In genomic region chr4:124573586-124573985, GRCm38 (mm10) we compare ENCODE assay signal across 26 mouse cellular contexts. TPM values are rescaled to one million over a fixed set of nuclear protein-coding genes. Genes with fewer than 3 reads are reported as not detected.
DNase-seq lines count a peak whose midpoint lies in the region; ATAC-seq and TF ChIP-seq lines count a peak whose summit lies in the region.
"Had no signal": no experiment of that assay in that cellular context is flagged by ENCODE, and none has a peak within 500 bp of the region (broad histone marks: within the 10 kb centered on the region; RNA-seq: fewer than 3 reads in every experiment).

No protein-coding gene starts in this region.

- TF ChIP-seq POLR2A in heart, adult 2 months (IDR thresholded peaks at IDR 0.05; ENCODE audit: insufficient read depth, low read depth, low read length), result no peak

- H3K4me3 ChIP-seq in heart, adult 2 months, result no peak overlapping the region
- no peak overlapping the region for H3K4me3 ChIP-seq in heart, embryonic 12.5 days
- H3K4me3 ChIP-seq in midbrain, postnatal 0 days (ENCODE audit: low read depth, low read length), result no peak overlapping the region
- H3K4me3 ChIP-seq in midbrain, embryonic 15.5 days, result no peak overlapping the region
- H3K4me3 ChIP-seq: forebrain, embryonic 13.5 days; heart, embryonic 13.5 days; hindbrain, embryonic 13.5 days; intestine, embryonic 15.5 days; limb, embryonic 15.5 days; liver, embryonic 15.5 days; midbrain, embryonic 12.5 days; neural tube, embryonic 13.5 days had no signal

- H3K27ac ChIP-seq in heart, adult 2 months, result no peak overlapping the region
- H3K27ac ChIP-seq in heart, embryonic 12.5 days (ENCODE audit: poor library complexity, severe bottlenecking), result no peak overlapping the region
- H3K27ac ChIP-seq in midbrain, postnatal 0 days (ENCODE audit: low read depth, low read length), result no peak overlapping the region
- H3K27ac ChIP-seq in midbrain, embryonic 15.5 days, result no peak overlapping the region
- H3K27ac ChIP-seq: forebrain, embryonic 13.5 days; heart, embryonic 13.5 days; hindbrain, embryonic 13.5 days; intestine, embryonic 15.5 days; limb, embryonic 15.5 days; liver, embryonic 15.5 days; midbrain, embryonic 12.5 days; neural tube, embryonic 13.5 days had no signal

- no peak for ATAC-seq in heart, embryonic 12.5 days (ENCODE audit: insufficient number of reproducible peaks, low FRiP score)
- ATAC-seq in midbrain, postnatal 0 days (ENCODE audit: low FRiP score), result no peak
- ATAC-seq in midbrain, embryonic 15.5 days (replicated peaks), result no peak
- ATAC-seq: activated CD4-positive, CD25-positive, alpha-beta regulatory T cell, adult 4 months; forebrain, embryonic 13.5 days; intestine, embryonic 15.5 days had no signal

- H3K36me3 ChIP-seq in heart, adult 2 months (ENCODE audit: control insufficient read depth, insufficient read depth, low read length), result no peaks in the 10 kb centered on the region
- no peaks in the 10 kb centered on the region for H3K36me3 ChIP-seq in heart, embryonic 12.5 days
- H3K36me3 ChIP-seq in midbrain, postnatal 0 days (ENCODE audit: insufficient read depth, low read length), result no peaks in the 10 kb centered on the region
- H3K36me3 ChIP-seq in midbrain, embryonic 15.5 days (replicated peaks), result no peaks in the 10 kb centered on the region
- H3K36me3 ChIP-seq: heart, embryonic 13.5 days; hindbrain, embryonic 13.5 days; intestine, embryonic 15.5 days; limb, embryonic 15.5 days; liver, embryonic 15.5 days; midbrain, embryonic 12.5 days; neural tube, embryonic 13.5 days had no signal

- peaks cover 5% of the 10 kb centered on the region for H3K4me1 ChIP-seq in heart, adult 2 months (ENCODE audit: control insufficient read depth, insufficient read depth, low read length)
- peaks cover 49% of the 10 kb centered on the region for H3K4me1 ChIP-seq in heart, embryonic 12.5 days (replicated peaks)
- peaks cover 6% of the 10 kb centered on the region; the same call in 1 of the 2 replicates for H3K4me1 ChIP-seq in midbrain, postnatal 0 days (ENCODE audit: insufficient read depth, low read length)
- peaks cover 21% of the 10 kb centered on the region for H3K4me1 ChIP-seq in midbrain, embryonic 15.5 days
- H3K4me1 ChIP-seq: liver, embryonic 15.5 days had no signal

- WGBS in heart, adult 2 months, result 34% methylated on average over 4 of the region's 4 CpGs
- 37% methylated on average over 4 of the region's 4 CpGs for WGBS in heart, embryonic 12.5 days
- 67% methylated on average over 4 of the region's 4 CpGs for WGBS in midbrain, postnatal 0 days
- 69% methylated on average over 4 of the region's 4 CpGs for WGBS in midbrain, embryonic 15.5 days

- peaks cover 3% of the 10 kb centered on the region; the same call in 1 of the 2 replicates for H3K27me3 ChIP-seq in heart, adult 2 months (ENCODE audit: control insufficient read depth, insufficient read depth, low read length)
- H3K27me3 ChIP-seq in heart, embryonic 12.5 days (replicated peaks), result peaks cover 74% of the 10 kb centered on the region
- peaks cover 23% of the 10 kb centered on the region; the same call in 1 of the 2 replicates for H3K27me3 ChIP-seq in midbrain, postnatal 0 days (ENCODE audit: insufficient read depth, low read length)
- H3K27me3 ChIP-seq in midbrain, embryonic 15.5 days (replicated peaks), result peaks cover 37% of the 10 kb centered on the region

- intact Hi-C loops in heart, adult 2 months (cut with DNase I), result no loop called here

- no peak overlapping the region for H3K4me2 ChIP-seq in heart, embryonic 12.5 days
- H3K4me2 ChIP-seq in midbrain, postnatal 0 days (ENCODE audit: low read depth, low read length, poor library complexity, severe bottlenecking), result no peak overlapping the region
- H3K4me2 ChIP-seq in midbrain, embryonic 15.5 days, result no peak overlapping the region
- H3K4me2 ChIP-seq: forebrain, embryonic 13.5 days; heart, embryonic 13.5 days; hindbrain, embryonic 13.5 days; intestine, embryonic 15.5 days; limb, embryonic 15.5 days; liver, embryonic 15.5 days; midbrain, embryonic 12.5 days; neural tube, embryonic 13.5 days had no signal

- peak; percentile 63 to 69 for DNase-seq in cerebellum, postnatal 10 days
- DNase-seq in cerebellum, postnatal 4 days (ENCODE audit: low spot score in 2 of 2), result no peak
- peak; percentile 38 to 53 for DNase-seq in heart, adult 2 months
- peak; percentile 35 for DNase-seq in midbrain, postnatal 0 days (ENCODE audit: low spot score)
- no peak for DNase-seq in layer of hippocampus, postnatal 36 days
- DNase-seq in adrenal gland, adult (ENCODE audit: inconsistent age in 2 of 2, low spot score in 1 of 2), result no peak
- DNase-seq: adrenal gland, postnatal 25 days; cerebellum, adult 2 months; kidney, postnatal 4 days; thymus, adult 18-20 months; thymus, postnatal 4 days had no signal

- H3K9me3 ChIP-seq in heart, embryonic 12.5 days (replicated peaks), result no peaks in the 10 kb centered on the region; the same call in 1 of the 2 replicates
- H3K9me3 ChIP-seq in midbrain, postnatal 0 days (ENCODE audit: low read length), result no peaks in the 10 kb centered on the region
- H3K9me3 ChIP-seq in midbrain, embryonic 15.5 days, result no peaks in the 10 kb centered on the region
- H3K9me3 ChIP-seq: forebrain, embryonic 13.5 days; heart, embryonic 13.5 days; hindbrain, embryonic 13.5 days; intestine, embryonic 15.5 days; limb, embryonic 15.5 days; liver, embryonic 15.5 days; neural tube, embryonic 13.5 days had no signal

- no peak overlapping the region for H3K9ac ChIP-seq in heart, adult 2 months (ENCODE audit: low read depth, low read length)
- H3K9ac ChIP-seq in heart, embryonic 12.5 days, result no peak overlapping the region
- H3K9ac ChIP-seq in midbrain, postnatal 0 days (replicated peaks; ENCODE audit: low read length, poor library complexity, severe bottlenecking), result no peak overlapping the region
- no peak overlapping the region for H3K9ac ChIP-seq in midbrain, embryonic 15.5 days
- H3K9ac ChIP-seq: forebrain, embryonic 13.5 days; hindbrain, embryonic 13.5 days; intestine, embryonic 15.5 days; limb, embryonic 15.5 days; liver, embryonic 15.5 days; midbrain, embryonic 12.5 days; neural tube, embryonic 13.5 days had no signal

- TF ChIP-seq EP300 in heart, adult 2 months (IDR thresholded peaks at IDR 0.05; ENCODE audit: insufficient read depth, low read depth, low read length), result no peak

- TF ChIP-seq CTCF in heart, adult 2 months (IDR thresholded peaks at IDR 0.05), result no peak
- no peak for TF ChIP-seq CTCF in midbrain, postnatal 0 days (IDR thresholded peaks at IDR 0.05)

- no peaks in the 10 kb centered on the region for H3K79me2 ChIP-seq in heart, adult 2 months (replicated peaks; ENCODE audit: control insufficient read depth, insufficient read depth, low read length)

RNA-seq across cellular contexts. Expression of gene 3100002H09Rik, which starts 37.0 kb away (rescaled TPM):
- not detected for total RNA-seq in heart, adult 2 months (2021)
- polyA plus RNA-seq in heart, adult 2 months (2012; rRNA removed), result not detected in 2 replicates
- polyA plus RNA-seq in heart, embryonic 12.5 days (2016; fragmentation: Nextera tagmentation; extraction: Ambion mirVana), result not detected in 2 replicates
- not detected in 2 replicates for total RNA-seq in midbrain, postnatal 0 days (2014; rRNA removed)
- polyA plus RNA-seq in midbrain, postnatal 0 days (2015; fragmentation: Nextera tagmentation; extraction: Ambion mirVana), result 0.19 TPM in 1 of 2 replicates, not detected in the other
- polyA plus RNA-seq in midbrain, embryonic 15.5 days (2015; fragmentation: Nextera tagmentation; extraction: Ambion mirVana), result 0.98 and 1.3 TPM in 2 replicates
- 1 to 10 TPM; 1.1 to 1.4 TPM for total RNA-seq in layer of hippocampus, postnatal 36 days (2021)
- total RNA-seq: adrenal gland, postnatal 25 days; megakaryocyte progenitor cell, adult 5-6 weeks had no signal
- polyA plus RNA-seq: activated CD4-positive, CD25-positive, alpha-beta regulatory T cell, adult 4 months; cerebellum, adult 2 months; embryonic facial prominence, embryonic 11.5 days; hindbrain, embryonic 13.5 days; intestine, embryonic 15.5 days; kidney, embryonic 14.5 days; limb, embryonic 15.5 days; liver, embryonic 15.5 days; lung, embryonic 16.5 days had no signal

Comparison
In these comparisons a context has a peak if more than half of its experiments do, and no peak if none do; other contexts are left out.
1. DNase-seq: peak in cerebellum, postnatal 10 days (2 of 2), heart, adult 2 months (2 of 2) and midbrain, postnatal 0 days (single experiment); none in cerebellum, postnatal 4 days (0 of 2), layer of hippocampus, postnatal 36 days (0 of 2) and adrenal gland, adult (0 of 2).